Mouse (Mus musculus) embryonic fibroblast, embryonic 13.5 days (primary cell): ENCODE measurements at regions not wholly inside any gene's neighbourhood (a gene's known extent, or its start where the extent isn't known, plus 50 kb on each side); places are given as distances from the start of the nearest gene placed in this dataset.

Source experiments
- CTCF ChIP-seq: IDR thresholded peaks from 2 replicates; pipeline ENCODE4 v1.5.1; 2011; ENCODE audit warnings: mild to moderate bottlenecking, control low read depth, low read length, moderate library complexity, borderline replicate concordance; ENCODE audit not compliant: insufficient read depth
- POLR2A ChIP-seq: IDR thresholded peaks from 2 replicates; pipeline ENCODE4 v1.6.1; 2011; ENCODE audit warnings: low read depth, mild to moderate bottlenecking, control low read depth, low read length, moderate library complexity

GRCm38 (mm10) chr17:51362271-51362670, 183.1 kb upstream of the Tbc1d5 start:
- TF ChIP-seq CTCF = no peak
- no peak for TF ChIP-seq POLR2A
